Mouse (Mus musculus): ENCODE measurements around the gene Itpkc.
A peak's percentile ranks its signal among the peaks of the same experiment; 100 is the strongest.

Gene Itpkc

GRCm38 (mm10) chr7:27235726-27236125, 7.3 kb upstream of the Itpkc start:
- no peak for DNase-seq

DNA sequence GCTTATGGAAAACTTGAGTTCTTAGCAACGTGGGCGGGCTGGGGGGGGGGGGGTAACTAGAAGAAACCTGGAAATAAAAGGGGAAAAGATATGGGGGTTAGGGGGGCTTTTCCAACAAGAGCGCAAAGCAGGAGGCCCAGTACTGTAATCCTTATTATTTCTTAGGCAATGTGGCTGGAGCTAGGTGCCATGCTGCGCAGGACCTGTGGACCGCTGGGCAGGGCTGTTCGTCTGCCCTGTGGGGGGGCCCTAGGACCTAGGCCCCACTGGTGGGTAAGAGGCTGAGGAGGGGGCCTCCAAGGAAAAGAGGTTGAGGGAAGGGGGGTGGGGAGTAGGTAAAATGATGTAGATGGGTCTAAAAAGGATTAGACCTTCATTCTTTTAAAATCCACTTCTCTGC, 4.8 kb upstream of the Itpkc start:
- no peak for DNase-seq

DNA sequence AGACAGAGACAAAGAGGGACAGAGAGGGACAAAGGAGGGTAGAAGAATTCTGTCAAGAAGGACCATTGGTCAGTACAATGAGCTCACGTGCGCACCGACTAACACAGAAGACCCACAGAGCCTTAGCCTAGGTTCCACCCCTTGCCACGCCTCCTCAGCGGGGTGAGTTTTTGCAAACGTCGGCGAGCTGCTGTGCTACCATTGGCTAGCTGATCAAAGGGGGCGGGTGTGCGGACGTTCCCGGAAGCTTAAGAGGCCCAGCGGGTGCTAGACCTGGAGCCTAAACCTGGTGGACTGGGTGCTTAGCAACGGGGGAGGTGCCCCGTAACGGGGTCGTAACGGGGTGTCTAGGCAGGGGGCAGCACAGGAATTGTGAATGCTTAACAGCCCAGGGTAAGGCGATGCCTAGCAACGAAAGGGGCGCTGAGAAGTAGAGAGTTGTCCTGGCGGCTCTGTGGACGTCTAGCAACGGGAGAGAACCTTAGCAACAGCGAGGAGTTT, 4.4 kb upstream of the Itpkc start, which contains the start of gene Coq8b:
Gene Coq8b (plus strand): TSS at position 243 of the 501 bp plus-strand sequence.
- DNase-seq = peak; percentile 90 to 93

DNA sequence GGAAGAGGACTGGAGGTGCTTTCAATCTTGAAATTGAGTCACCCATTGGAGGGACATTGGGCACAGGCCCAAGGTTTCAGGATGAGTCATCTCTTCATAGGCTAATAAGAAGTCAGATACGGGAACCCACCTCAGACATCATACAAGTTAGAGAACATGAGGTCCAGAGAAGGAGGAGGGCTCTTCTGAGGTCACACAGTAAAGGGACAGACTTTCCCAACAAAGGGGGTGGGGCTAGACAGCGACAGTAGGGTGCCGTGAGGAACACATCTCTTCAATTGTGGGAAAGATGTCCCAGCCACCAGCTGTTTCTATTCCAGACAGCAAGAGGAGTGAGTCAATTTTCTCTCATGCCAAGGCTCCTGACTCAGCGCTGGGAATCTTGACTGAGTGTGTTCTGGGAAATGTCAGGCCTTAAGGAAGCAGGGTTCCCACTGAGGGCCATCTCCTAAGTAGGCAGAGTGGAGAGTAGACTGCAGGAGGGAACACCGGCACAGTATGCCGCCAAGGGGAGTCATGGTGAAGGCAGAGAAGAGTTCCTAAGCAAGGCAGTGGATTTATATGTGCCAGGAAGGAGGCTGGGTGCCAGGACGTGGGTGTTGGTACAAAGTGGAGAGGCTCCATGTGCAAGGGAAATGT, 3.4 kb upstream of the Itpkc start:
- peak in 1 of 2 experiments; percentile 43 for DNase-seq

DNA sequence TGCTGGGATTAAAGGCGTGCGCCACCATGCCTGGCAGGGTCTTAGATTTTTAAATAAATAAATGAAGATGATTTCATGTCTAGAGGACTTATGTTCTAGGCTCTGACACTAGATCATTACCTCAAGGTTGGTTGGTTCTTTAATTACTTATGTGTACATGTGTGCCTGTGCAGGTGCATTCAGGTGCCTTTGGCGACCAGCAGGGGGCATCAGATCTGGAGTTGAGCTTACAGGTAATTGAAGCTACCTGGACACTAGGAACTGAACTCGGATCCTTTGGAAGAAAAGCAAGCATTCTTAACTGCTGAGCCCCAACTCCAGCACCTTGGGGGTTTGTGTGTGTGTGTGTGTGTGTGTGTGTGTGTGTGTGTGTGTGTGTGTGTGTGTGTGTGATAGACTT, 2.3 kb upstream of the Itpkc start:
- DNase-seq = peak in 1 of 2 experiments; percentile 42

DNA sequence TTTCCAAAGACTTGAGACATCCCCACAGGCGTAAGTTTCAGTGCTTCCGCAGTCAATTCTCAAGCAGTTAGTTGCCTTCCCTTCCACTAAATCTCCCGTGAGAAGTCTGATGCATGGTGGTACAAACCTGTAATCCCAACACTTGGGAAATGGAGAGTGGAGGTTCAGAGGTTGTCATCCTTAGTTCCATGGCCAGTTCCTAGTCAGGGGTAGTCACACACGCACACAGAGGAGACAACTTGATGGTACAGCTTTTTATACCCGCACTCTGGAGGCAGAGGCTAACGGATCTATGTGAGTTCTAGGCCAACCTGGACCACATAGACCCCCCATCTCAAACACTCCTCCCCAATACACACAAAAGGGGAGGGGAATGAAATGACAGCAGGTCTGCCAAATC, 404 bp upstream of the Itpkc start:
- no peak for DNase-seq

DNA sequence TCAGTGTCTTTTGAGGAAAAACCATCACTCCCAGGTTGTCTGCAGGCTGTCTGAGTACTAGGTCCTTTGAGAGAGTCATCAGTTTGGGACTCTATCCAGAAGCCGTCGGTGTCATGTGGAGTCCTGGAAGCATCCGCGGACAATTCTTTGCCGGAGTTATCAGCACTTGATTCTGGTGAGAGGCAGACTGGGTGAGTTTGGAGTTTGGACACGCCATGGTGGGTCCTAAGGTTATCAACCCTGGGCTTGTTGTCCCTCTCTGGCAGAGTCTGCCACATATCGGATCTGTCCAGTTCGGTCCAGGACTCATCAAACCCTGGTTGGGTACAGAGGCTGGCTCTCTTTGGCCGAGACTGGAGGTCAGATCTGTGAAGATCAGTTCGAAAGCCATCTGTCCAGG, 785 bp downstream of the Itpkc start:
- DNase-seq = peak in 1 of 2 experiments; percentile 71

- peak in 1 of 2 experiments; percentile 39 for DNase-seq
These were observed 1.2 kb downstream of the Itpkc start for GRCm38 (mm10) chr7:27227276-27227675.

DNA sequence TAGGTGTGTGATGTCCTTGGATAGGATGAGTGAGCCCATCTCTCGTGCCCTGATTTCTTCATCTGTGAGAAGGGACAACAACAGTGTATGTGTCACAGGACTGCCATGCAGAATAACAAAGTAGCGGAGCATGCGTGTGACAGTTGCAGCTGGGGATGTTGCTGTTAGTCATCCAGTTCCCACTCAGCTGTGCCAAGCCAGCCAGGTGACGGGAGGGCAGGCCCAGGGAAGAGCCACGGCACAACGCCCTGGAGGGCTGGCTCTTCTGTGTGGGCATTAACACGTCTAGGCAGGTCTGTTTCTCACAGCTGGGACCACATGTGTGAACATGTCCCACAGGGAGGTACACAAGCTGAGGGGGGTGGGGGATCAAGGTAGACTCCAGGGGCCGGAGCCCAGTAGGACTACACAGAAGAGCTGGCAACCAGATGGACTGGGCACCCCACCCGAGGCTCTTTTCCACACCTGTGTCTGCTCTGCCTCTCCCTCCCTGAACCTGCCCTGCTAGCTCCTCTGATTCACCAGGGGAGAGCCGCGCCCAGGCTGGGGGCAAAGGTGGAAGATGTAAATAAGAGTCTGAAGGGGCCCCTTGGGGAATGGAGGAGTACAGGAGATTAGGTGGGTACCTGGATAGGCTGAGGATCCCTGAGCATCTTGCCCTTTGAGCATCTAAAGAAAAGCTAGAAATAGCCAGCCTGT, 3.4 kb downstream of the Itpkc start:
- peak; percentile 38 to 55 for DNase-seq

DNA sequence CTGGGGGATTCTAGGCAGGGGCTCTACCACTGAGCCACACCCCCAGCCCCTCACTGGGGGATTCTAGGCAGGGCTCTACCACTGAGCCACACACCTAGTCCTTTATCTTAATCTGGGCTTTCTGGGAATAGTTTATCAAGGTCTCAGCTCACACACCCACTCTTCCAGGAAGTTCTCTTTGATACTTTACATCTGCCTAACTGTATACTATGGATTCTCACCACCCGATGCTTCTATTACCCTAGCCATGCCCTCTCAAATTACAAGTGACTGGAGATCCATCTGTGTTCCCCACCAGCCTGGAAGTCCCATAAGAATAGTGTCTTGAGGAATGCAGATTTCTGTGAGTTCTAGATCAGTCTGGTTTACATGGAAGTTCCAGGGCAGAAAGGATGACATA, 5.9 kb downstream of the Itpkc start:
- DNase-seq = no peak

DNA sequence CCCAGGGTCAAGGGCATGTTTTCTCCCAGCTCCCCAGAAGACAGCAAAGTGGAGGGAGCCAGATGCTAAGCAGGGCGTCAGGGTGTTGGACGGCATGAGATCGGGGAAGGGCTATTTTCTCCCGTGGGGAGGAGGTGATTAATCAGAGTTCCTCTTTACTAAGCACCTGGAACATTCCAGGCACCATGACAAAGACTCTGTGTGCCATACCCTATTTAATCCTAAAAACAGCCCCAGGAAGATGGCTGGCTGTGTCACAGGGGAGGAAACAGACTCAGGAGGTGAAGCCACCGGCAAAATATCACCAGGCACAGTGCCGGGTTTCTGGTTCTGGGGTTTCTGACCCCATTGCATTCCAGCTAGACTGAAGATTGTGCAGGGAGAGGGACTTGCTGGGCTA, 6.5 kb downstream of the Itpkc start:
- DNase-seq = no peak

DNA sequence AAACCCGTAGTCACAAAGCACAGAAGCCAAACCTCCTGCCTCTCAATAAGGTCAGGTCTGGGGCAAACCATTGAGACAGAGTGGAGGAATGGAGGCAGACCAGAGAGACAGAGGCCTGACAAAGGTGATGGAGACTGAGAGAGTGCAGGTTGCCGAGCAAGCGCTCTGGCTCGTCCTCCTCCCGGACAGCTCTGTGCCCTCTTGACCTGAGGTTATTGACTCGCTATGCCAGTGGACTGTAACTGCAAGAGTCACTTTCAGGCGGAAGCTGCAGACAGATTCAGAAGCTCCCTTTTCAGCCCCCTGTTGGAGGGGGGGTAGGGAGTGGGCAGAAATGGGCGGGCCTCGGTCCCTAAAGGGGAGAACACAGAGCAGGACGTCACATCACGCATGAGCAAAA, 8.5 kb downstream of the Itpkc start:
- DNase-seq = no peak

GRCm38 (mm10) chr7:27218586-27218985, 9.9 kb downstream of the Itpkc start:
- peak; percentile 76 to 80 for DNase-seq

- peak; percentile 40 to 51 for DNase-seq
These were observed 15.8 kb downstream of the Itpkc start for GRCm38 (mm10) chr7:27212626-27213025.

DNA sequence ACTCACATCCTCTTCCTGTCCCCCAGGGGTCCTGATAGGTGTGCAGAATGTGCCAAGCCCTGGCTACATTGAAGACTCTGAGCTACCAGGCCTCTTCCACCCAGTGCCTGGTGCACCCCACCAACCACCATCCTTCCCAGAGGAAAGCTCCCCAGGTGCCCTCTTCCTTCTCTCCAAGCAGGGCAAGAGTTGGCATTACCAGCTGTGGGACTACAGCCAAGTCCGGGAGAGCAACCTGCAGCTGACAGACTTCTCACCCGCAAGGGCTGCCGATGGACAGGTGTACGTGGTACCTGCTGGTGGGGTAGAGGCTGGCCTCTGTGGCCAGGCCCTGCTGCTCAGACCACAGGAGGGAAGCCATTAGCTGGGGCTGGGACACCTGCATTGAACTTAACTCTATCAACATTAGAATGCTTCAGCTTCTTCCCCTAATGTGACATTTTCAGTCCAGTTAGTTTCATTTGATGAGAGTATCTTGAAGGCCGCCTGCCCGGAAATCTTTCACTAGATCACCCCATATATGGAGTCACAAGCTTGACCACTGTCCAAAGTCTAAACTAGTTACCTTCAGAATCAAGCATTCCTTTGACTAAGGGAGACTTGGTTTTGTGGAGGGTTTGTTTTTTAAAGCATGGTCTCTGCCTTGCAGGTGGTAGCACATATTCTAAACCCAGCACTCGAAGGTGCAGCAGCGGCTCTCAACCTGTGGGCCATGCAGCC, 24.6 kb downstream of the Itpkc start:
- DNase-seq = peak; percentile 64 to 73

DNA sequence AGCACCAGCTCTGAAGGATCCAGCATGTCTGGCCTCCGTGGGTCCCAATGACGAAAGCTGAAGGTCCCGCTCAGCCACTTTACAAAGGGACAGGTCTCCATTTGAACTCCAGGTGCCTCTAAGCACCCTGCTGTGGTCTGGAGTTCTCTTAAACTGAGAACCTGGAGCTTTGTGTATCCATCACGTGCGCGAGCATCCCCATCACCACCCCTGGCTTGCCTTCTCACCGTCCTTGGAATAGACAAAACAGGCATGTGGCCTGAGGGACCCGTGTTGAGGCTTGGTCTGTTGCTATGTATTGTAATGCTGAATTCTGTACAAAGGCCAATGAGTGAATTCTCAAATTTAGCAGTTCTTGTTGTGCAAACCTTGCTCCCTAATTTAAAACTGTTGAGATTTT, 29.7 kb downstream of the Itpkc start:
- DNase-seq = no peak

DNA sequence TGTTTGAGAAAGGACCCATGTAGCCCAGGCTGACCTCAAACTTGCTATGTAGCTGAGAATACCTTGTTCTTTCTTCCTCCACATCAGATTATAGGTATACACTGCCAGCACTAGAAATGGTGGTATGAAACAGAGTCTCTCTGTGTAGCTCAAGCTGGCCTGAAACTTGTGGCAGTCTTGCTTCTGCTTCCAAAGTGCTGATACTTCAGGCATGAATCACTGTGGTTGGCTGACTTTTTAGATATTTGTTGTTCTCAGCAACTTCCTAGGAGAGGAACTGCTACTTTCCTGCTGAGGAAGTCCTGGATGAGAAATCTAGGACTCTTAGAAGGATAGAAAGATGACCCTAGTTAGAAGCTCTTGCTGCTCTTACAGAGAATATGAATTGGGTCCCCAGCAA, 30.1 kb downstream of the Itpkc start:
- no peak for DNase-seq

DNA sequence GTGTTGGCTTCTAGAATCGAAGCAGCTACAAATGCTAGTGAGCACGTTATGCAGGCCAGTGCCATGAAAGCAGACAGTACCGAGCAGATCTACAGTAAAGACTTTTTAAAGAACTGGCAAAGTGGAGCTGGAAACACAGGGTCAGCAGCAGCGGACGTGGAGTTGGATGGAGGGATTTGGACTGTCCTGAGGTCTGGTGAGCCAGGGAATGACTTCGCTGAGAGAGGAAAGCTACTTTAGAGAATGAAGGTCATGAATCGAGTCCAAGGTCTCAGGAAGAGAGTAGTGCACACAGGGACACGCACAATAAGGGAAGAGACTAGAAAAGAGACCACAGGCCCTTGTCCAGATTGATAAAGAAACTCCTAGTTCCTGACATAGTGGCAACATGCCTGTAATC, 30.8 kb downstream of the Itpkc start:
- no peak for DNase-seq

DNA sequence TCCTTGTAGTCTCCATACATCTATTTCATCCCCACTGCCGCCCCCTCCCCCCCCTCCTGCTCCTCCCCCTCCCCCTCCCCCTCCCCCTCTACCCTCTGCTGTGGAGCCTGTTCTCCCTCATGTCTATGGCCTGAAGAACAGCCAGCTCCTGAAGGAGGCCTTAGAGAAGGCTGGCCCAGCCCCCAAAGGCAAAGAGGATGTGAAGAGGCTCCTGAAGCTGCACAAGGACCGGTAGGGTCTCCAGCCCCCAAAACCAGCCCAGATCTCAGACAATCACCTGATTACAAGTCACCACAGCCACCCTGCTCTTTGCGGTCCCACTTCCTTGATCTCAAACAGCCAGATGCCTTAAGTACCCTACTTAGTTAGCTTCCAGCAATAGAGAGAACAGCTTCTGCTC, 31.3 kb downstream of the Itpkc start:
- no peak for DNase-seq

- peak; percentile 91 to 96 for DNase-seq
These were observed 32.5 kb downstream of the Itpkc start, which contains the start of the genes BC024978 and Snrpa for GRCm38 (mm10) chr7:27195681-27196611. BC024978 (plus strand) TSS chr7:27195781. Snrpa (minus strand) TSS chr7:27196271.

GRCm38 (mm10) chr7:27193731-27194130, 34.7 kb downstream of the Itpkc start:
- DNase-seq = no peak

GRCm38 (mm10) chr7:27192434-27192833, 36.0 kb downstream of the Itpkc start:
- DNase-seq = no peak

Measured in cerebellum, postnatal 25 days (tissue).